Mouse (Mus musculus): ENCODE data around the gene Stat2.
"Not testable (repeated sequence)": the region's sequence is repeated elsewhere in the genome, so short reads cannot be mapped to it uniquely, and the experiment has no call there.

Gene Stat2

DNA sequence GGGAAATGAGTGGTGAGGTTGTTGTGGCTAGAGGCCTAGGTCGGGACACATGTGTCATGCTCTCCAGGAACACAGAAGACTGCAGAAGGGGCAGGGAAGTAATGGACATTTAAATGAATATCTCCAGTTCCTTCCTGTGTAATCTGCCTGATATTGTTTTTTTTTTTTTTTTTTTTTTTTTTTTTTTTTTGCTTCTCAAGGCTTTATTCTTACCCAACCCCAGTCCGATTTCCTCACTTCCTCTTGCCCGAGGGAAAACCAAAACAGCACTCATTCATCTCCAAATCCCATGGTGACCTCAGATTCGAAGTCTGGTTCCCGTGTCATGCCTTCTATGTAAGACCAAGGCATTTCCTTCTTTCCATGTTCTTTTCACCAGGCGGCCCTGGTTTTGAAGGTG is 27.9 kb downstream of the Stat2 start:
- DNase-seq (ENCODE audit: low spot score in 2 of 2) = no peak

DNA sequence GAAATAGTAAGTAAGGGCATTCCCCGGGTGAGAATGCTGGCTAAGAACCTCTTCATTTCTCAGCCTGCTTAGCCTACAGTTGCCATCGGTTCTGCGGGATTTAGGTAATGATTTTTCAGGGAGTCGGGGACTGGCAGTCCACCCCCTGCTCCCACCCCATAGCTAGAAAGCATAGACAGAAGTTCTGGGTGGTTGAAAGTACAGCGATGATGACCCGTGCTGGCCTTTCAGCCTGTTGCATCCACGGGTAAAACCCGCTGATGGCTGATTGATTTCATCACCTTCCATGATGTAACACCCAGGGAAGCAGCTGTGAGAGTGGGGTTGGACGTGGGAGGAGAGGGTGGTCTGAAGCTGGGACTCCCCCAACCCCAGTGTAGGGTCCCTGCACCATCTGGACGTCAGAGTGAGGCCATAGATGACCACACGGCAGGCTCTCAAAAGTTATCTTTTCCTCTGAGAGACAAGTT is 28.4 kb downstream of the Stat2 start, which contains the start of gene Il23a:
Gene Il23a (minus strand): TSS at position 51 of the 470 bp plus-strand sequence.
- DNase-seq (ENCODE audit: low spot score in 2 of 2) = no peak

DNA sequence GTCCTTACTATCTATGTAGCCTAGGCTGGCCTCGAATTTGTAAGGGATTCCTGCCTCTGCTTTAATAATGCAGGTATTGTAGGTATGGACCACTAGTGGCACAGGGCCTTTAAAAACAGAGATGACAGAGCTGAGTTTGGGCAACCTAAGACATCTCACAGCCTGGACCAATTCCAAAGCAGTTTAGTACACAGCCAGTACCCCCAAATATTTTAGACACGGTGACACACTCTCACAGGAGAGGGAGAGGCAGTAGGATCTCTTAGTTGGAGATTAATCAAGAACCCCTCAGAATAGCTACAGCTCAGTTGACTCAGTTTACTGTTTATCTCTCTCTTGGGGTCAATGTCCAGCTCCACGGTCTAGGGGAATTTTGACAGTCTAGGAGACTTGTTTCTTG is 32.0 kb downstream of the Stat2 start:
- no peak for DNase-seq (ENCODE audit: low spot score in 2 of 2)

DNA sequence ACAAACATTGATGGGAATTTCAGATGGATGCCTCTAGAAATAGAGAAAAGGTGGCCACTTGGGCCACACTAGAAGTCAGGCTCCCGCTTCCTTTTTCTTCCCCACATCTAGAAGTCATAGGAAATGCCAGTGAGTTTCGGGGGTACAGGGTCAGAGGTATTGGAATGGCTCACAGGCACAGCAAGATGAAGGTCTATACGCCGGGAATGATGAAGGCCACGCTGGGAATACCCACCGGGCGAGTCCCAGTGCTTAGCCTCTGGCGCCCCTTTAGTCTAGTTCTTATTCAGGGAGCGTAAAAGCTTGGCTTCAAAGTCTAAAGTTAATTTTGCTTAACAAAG is 32.4 kb downstream of the Stat2 start:
- no peak for DNase-seq (ENCODE audit: low spot score in 2 of 2)

DNA sequence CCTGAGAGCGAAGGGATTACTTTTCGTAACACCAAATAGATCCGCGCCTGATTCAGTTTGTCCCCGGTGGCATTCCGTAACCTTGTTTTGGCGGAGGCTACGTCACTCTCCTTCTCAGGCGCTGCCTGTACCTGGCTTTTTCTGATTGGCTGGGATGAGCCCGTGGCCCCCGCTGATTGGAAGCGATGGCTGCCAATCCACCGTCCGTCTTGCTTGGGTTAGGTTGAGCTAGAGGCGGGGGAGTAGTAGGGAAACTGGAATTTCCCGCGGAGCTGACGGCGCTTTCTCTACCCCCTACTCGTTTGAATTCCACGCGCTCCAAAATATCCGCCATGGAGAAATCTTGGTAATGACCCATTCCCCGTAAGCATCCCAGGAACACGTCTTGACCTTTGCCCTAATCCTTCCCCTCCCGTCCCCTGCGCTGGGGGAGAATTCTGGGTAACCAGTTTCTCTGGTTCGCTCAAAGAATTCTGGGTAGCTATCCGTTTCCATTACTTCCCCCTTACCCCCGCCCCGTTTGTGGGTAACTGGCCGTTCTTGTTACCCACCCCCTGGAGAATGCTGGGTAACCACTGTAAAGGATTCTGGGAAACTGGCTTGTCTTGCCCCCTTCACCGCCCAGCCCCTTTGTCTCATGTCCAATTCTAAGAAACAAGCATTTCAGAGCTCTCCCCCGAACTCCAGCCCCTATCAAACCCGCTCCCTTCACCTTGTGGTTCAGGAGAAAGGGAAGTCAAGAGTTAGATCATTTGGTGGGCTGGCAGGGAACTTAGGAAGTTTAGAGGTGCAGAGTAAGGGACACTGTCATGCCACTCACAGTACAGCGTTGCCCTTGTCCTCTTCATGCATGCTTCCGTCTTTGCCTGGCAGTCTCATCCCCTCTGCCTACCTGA is 33.0 kb downstream of the Stat2 start, which contains the start of gene Pan2:
Gene Pan2 (plus strand): TSS at position 210 of the 896 bp plus-strand sequence.
- DNase-seq (ENCODE audit: low spot score in 2 of 2) = peak; percentile 100

DNA sequence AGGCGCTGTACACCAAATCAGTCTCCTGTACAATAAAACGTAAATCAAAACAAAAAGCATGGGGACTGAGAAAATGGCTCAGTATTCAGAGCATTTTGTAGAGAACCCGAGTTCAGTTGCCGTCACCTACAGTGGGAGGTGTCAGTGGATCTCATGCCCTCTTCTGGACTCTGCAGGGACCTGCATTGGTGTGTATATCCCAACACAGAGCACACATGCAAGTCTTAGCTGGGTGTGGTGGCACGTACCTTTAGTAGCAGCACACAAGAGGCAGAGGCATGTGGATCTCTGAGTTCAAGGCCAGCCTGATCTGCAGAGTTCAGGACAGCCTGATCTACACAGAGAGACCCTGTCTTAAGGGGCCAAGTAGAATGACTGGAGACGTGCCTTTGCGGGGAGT is 39.3 kb downstream of the Stat2 start:
- no peak for DNase-seq (ENCODE audit: low spot score in 2 of 2)

DNA sequence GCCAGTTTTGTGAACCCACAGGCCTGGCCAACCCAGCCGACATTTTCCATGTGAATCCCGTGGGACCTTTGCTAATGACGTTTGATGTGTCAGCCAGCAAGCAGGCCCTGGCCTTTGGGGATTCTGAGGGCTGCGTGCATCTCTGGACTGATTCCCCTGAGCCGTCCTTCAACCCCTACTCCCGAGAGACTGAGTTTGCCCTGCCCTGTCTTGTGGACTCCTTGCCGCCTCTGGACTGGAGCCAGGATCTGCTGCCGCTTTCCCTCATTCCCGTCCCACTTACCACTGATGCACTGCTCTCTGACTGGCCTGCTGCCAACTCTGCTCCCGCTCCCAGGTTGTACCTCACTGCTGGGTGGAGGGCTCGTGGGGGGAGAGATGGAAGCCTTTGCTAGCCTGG is 39.8 kb downstream of the Stat2 start:
- DNase-seq (ENCODE audit: low spot score in 2 of 2) = no peak

DNA sequence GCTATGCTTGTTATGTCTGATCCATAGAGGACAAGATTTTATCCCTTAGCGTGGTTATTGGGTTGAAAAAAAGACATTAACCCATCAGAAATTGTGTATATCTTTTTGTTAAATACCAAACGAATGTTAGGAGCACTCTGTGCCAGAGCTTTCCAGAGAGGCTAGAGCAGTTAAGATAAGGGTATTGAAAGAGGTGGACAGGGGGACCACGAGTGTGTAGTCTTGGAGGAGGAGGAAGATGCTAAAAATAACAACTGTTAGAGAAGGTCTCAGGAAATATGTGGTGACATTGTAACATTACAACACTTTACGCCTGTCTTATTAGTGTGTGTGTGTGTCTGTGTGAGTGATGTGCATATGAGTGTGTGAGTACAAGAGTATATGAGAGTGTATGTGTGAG is 40.5 kb downstream of the Stat2 start:
- DNase-seq (ENCODE audit: low spot score in 2 of 2) = no peak

DNA sequence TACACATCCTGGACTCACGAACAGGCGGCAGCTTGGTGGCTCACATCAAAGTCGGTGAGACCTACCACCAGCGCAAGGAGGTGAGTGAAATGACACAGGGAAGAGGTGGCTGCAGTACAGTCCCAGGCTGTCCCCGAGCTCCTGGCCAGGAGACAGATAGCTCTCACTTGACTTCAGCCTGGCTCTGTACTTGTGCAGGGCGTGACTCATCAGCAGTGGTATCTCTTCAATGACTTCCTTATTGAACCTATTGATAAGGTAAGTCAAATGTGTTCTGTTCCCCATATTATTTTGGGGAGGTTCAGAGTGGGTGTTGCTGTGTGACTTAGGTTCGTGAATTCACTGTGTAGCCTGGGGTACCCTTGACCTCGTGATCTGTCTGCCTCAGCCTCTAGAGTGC is 45.2 kb downstream of the Stat2 start:
- DNase-seq (ENCODE audit: low spot score in 2 of 2) = no peak

DNA sequence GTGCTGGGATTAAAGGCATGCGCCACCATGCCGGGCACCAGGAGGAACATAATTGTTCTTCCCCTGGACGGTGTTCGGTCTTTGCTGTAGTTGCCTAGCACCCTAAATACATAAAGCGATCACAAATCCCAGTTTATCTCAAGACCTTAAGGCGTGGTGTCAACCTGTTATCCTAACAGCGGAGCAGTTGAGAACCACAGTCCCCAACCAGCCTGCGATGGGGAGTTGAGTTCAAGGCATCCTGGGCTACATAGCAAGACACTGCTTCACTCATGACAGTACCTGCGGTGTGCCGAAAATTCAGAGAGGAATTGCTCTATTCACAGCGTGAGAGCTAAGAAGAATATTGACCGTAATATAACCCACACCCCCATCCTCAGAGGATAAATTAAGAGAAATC is 51.3 kb downstream of the Stat2 start:
- DNase-seq (ENCODE audit: low spot score in 2 of 2) = no peak

DNA sequence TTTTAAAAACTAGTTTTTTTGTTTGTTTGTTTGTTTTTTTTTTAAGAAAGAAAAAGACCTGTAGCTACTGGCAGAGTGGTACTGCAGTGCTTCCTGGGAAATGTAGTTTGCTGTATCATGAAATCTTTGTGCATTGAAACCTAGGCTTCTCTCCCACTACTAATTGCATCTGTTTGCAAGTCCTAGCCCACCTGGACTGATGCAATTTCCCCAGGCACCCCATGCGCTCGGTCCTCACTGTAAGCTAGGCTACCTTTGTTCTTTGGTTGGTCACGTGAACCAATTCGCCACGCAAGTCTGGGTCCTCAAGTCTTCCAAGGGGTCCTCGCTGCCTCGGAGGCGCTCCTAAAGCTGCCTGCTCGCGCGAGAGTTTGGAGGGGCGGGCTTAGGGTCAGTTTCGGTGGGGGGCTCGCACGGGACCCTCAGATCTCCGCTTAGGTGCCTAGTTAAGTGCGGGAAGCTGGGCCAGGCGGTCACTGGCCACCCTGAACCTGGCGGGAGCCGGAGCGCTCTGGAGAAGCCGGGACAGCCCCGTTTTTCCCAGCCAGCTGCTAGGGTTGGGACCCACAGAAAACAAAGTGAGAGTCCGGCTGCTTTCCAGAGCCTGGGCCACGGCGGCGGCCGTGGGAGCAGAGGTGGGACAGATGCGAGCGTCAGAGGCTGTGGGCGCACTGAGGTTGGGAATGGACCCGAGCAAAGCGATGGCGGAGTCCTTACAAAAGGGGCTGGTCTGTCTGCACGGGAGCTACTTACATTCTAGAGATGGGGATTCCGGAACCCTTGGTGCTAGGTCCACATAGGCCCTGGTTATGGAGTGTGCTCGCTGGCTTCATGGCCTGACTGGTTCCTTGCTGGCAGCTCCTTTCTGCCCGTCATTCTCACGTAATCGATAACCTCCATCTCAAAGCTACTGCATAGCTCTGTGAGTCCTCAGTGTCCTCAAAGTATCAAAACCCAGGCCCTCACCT is 52.1 kb downstream of the Stat2 start, which contains the start of gene Cnpy2:
Gene Cnpy2 (plus strand): TSS at position 319 of the 968 bp plus-strand sequence.
- DNase-seq (ENCODE audit: low spot score in 2 of 2) = peak; percentile 81 to 83

DNA sequence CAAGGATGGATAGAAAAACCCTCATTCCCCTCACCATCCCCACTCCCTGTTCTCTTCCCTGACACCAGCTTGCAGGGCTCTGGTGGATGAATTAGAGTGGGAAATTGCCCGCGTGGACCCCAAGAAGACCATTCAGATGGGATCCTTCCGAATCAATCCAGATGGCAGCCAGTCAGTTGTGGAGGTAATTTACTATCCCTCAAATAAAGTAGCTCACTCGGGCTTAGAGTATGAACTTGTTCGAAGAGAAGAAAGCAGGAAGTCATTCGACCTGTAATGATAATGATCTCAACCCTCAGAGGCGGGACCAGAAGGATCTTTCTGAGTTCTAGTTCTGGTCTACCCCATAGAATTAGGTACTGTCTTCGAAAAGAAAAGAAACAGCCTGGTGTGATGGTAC is 53.2 kb downstream of the Stat2 start:
- DNase-seq (ENCODE audit: low spot score in 2 of 2) = no peak

DNA sequence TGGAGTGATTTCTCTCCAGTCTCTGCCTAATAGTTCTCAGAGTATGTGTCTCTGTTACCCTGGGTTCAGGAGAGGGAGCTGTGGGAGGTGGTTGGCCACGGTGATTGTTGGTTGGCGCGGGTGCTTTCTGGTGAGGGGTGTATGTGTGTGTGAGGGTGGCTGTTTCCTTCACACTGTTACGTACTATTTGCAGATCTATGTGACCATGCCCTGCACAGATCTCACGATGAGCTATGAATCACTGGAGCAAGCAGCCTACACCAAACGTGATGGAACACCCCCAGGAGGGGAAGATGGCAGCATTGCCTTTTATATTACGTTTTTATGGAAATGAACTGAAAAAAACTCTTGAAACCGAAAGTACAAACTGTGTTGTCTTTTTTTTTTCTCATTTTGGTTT is 56.5 kb downstream of the Stat2 start:
- DNase-seq (ENCODE audit: low spot score in 2 of 2) = no peak

DNA sequence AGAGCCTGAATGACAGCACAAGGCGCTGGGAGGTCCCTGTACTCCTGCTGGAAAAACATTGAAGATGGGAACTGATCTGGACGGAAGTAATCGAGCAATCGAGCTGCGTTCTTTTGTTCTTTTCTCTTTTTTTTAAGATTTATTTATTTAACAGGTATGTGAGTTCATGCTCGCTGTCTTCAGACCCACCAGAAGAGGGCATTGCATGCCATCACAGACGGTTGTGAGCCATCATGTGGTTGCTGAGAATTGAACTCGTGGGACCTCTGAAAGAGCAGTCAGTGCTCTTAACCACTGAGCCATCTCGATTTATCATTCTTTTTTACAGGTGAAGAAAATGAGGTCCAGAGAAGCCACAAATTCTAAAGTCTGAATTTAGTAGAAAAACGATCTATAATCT is 57.3 kb downstream of the Stat2 start:
- no peak for DNase-seq (ENCODE audit: low spot score in 2 of 2)

DNA sequence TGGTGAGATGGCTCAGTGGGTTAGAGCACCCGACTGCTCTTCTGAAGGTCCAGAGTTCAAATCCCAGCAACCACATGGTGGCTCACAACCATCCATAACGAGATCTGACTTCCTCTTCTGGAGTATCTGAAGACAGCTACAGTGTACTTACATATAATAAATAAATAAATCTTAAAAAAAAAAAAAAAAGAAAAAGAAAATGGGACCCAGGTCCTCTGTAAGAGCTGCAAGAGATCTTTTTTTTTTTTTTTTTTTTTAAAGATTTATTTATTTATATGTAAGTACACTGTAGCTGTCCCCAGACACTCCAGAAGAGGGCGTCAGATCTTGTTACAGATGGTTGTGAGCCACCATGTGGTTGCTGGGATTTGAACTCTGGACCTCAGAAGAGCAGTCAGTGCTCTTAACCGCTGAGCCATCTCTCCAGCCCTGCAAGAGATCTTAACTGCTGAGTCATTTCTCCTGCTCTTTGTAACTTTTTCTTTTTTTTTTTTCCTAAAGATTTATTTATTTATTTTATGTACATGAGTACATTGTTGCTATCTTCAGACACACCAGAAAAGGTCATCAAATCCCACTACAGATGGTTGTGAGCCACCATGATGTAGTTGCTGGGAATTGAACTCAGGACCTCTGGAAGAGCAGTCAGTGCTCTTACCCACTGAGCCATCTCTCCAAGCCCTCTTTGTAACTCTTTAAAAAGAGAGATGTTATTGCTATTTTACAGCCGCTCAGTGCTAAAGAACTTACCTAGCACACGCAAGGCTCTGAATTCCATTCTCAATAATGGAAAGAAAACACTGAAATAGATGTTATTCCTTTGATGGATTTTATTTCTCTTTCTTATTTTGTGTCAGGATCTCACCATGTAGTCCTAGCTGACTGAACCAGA is 62.2 kb downstream of the Stat2 start:
- not testable (repeated sequence) for DNase-seq (ENCODE audit: low spot score in 2 of 2)

DNA sequence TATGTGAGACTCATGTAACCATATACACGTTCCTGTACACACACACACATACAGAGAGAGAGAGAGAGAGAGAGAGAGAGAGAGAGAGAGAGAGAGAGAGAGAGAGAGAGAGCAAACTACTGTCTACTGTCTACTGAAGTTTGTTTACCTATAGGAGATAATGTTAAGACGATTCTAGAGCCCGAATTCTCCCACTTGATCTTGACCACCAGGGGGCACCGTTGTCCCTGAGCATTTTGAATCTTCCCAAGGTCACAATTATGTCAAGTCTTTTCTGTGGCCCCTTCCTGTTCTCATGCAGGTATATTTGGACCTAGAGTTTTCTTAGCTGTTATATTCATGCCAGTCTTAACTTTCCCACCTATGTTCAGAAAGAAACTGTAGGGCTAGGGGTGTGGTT is 65.2 kb downstream of the Stat2 start:
- peak in 1 of 2 experiments; percentile 58 for DNase-seq (ENCODE audit: low spot score in 2 of 2)

DNA sequence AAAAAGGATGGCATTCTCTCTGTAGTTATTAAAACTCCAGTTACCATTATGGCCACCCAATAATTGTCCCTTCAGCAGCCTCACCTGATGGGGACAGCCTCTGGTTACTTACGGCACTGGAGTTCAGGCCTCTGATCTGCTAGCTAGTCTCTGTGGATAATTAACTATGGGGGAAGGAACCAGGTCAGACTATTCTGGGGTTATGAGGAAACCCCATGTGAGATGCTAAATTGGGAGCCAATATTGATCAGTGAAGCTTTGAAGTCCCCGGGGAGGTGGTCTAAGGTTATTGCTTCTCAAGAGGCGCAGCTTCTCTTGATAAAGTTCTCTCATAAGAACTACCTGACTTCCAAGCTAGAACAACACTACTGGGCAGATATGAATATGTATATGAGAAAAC is 65.8 kb downstream of the Stat2 start:
- no peak for DNase-seq (ENCODE audit: low spot score in 2 of 2)

DNA sequence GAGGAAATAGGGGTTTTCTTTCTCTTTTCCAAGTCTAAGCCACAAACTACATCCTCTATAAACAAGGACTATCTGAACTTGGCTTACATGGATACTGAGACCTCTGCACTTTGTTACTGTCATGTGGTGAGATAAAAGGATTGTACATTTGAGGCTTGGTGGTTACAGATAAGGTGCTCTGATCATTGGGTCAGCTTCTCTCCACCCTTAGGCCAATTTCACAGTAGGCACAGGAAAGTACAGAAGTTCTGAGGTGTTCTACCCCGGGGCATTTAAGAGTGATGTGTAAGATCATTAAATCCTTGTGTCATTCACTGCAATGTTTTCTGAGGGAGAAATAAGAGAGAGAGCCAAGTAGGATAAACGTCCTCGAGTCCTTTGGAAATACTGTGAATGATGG is 66.2 kb downstream of the Stat2 start:
- DNase-seq (ENCODE audit: low spot score in 2 of 2) = no peak

DNA sequence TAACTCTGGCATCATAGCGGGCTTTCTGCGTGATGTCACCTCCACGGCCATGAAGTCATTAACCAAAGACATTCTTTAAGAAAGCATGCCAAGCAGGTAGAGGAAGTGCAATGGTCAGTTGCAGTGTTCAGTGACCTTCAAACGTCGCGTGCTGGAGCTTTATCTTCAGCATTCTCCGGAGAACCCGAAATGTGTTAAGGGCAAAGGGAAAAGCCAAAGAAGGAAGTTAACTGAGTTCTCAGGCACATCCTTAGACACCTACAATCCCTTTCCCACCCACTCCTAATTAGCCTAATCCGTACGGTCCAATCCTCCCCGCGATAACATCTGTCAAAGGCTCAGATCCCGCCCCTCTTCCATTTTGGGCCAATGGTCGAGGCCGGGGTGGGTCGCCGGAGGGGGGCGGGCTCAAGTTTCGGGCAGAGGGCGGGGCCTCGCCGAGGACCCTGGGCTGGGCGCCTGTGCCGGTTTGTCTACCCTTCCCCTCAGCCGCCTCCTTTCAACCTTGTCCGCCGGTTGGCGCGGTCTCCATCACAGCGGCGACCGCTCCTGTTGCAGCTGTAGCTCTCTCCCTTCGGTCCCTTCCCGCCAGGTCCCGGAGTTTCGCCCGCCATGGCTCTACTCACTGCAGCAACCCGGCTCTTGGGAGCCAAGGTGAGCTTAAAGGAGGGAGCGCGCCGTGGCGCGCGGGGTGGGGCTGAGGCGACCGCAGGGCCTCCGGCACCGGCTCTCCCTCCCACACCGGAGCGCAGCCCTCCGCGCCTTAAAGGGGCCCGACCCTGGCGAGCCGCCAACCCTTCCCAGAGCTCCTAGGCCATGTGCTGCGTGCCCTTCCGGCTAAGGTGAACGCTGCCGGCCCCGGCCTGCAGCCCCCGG is 67.2 kb downstream of the Stat2 start, which contains the start of gene Cs:
Gene Cs (plus strand): TSS at position 429 of the 876 bp plus-strand sequence.
- peak; percentile 91 for DNase-seq (ENCODE audit: low spot score in 2 of 2)

DNA sequence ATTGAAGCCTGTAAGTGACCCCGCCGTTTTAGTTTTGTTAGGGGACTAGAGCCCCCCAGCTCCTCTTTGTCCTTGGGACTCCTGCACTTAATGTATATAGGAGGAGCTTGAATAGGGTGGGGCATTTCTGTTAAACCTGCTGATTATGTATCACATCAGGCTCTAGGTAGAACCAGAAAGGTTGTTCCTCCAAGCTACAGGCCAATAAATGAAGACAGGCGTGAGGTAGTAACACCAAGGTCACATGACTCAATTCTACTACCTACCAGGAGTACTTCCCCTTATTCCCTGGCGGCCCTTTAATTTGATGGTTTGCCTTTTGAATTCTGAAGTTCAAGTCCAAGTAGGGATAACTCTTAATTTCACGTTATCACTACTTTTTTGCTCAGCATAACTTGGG is 68.1 kb downstream of the Stat2 start:
- no peak for DNase-seq (ENCODE audit: low spot score in 2 of 2)

Data from frontal cortex, postnatal 14 days (tissue).